Mouse (Mus musculus): ENCODE measurements around the gene Nlgn2. TPM values are rescaled to one million over a fixed set of nuclear protein-coding genes. Genes with fewer than 3 reads are reported as not detected.

Nlgn2 gene
- polyA plus RNA-seq, 1 experiment from 2014 or later = 20.9 TPM

DNA sequence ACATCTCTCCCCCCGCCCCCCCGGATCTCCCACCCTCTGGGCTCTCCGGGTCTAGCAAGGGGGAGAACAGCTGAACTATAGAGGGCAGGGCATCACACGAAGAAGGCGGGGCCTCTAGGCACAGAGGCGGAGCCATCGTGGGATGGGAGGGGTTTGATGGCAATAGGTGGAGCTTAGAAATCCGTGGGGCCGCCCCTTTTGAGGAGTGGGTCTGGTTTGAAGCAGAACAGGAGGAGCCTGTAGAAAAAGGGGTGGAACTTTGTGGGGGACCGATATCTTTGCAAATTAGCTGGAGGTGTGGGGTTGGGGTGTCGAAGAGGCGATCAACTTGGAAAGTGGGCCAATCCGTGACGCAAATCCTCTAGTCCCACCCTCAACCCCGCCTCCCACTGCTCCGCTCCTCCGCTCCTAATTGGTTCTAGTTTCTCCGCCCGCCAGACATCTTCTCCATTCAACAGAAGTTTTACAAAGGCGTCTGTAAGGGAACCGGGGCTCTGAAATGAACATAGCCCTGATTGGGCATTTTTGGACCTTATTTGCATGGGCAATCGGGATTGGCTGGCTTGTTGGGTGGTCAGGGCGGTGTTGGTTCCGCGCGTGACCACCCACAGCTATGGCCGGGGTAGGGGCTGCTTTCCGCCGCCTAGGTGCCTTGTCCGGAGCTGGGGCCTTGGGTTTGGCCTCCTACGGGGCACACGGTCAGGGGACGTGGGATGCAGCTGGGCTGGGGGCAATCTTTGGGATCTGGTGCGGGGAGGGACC is 549 bp upstream of the Nlgn2 start, which contains the start of gene Tmem256:
Gene Tmem256, plus strand, starts transcription at position 563 of the 762 bp plus-strand sequence.
- under 1% methylated on average over 34 of the region's 34 CpGs for WGBS
- peak; percentile 88 for ATAC-seq (replicated peaks)
- Histone ChIP-seq H3K36me3 (peaks cover 4% of the 10 kb centered on the region), H3K9ac (replicated peaks) (peak within 1 kb of the TSS; percentile 94), H3K27ac (replicated peaks) (peak within 1 kb of the TSS; percentile 98), H3K27me3 (no peaks in the 10 kb centered on the region), H3K4me2 (replicated peaks) (peak within 1 kb of the TSS; percentile 96), H3K4me1 (peaks cover 45% of the 10 kb centered on the region), H3K4me3 (peak within 1 kb of the TSS; percentile 95), H3K9me3 (no peaks in the 10 kb centered on the region)

- peak; percentile 12 for ATAC-seq (replicated peaks)
- peak overlapping the region; percentile 94 for H3K9ac ChIP-seq (replicated peaks)
- WGBS = under 1% methylated on average over 51 of the region's 52 CpGs
- H3K9me3 ChIP-seq = no peaks in the 10 kb centered on the region
- peaks cover 16% of the 10 kb centered on the region for H3K36me3 ChIP-seq
- no peaks in the 10 kb centered on the region for H3K27me3 ChIP-seq
- peak overlapping the region; percentile 96 for H3K4me2 ChIP-seq (replicated peaks)
- peak overlapping the region; percentile 98 for H3K27ac ChIP-seq (replicated peaks)
- H3K4me1 ChIP-seq = peaks cover 52% of the 10 kb centered on the region
- H3K4me3 ChIP-seq = peak overlapping the region; percentile 95
Observed at GRCm38 (mm10) chr11:69836703-69837576, 644 bp downstream of the Nlgn2 start.

GRCm38 (mm10) chr11:69835966-69836335 is 1.6 kb downstream of the Nlgn2 start:
- H3K4me3 ChIP-seq = peak overlapping the region; percentile 95
- H3K27ac ChIP-seq (replicated peaks) = peak overlapping the region; percentile 98
- no peak for ATAC-seq (replicated peaks)
- H3K4me1 ChIP-seq = peaks cover 52% of the 10 kb centered on the region
- peaks cover 19% of the 10 kb centered on the region for H3K36me3 ChIP-seq
- peak overlapping the region; percentile 94 for H3K9ac ChIP-seq (replicated peaks)
- peak overlapping the region; percentile 96 for H3K4me2 ChIP-seq (replicated peaks)
- WGBS = 3% methylated on average over 4 of the region's 4 CpGs
- no peaks in the 10 kb centered on the region for H3K27me3 ChIP-seq
- no peaks in the 10 kb centered on the region for H3K9me3 ChIP-seq

- 2% methylated on average over 9 of the region's 9 CpGs for WGBS
- H3K9me3 ChIP-seq = no peaks in the 10 kb centered on the region
- no peak for ATAC-seq (replicated peaks)
- peaks cover 19% of the 10 kb centered on the region for H3K36me3 ChIP-seq
- peak overlapping the region; percentile 58 for H3K27ac ChIP-seq (replicated peaks)
- peaks cover 52% of the 10 kb centered on the region for H3K4me1 ChIP-seq
- H3K27me3 ChIP-seq = no peaks in the 10 kb centered on the region
- H3K4me3 ChIP-seq = peak overlapping the region; percentile 95
- H3K9ac ChIP-seq (replicated peaks) = peak overlapping the region; percentile 94
- H3K4me2 ChIP-seq (replicated peaks) = peak overlapping the region; percentile 96
Observed at GRCm38 (mm10) chr11:69835326-69835965, 2.1 kb downstream of the Nlgn2 start.

DNA sequence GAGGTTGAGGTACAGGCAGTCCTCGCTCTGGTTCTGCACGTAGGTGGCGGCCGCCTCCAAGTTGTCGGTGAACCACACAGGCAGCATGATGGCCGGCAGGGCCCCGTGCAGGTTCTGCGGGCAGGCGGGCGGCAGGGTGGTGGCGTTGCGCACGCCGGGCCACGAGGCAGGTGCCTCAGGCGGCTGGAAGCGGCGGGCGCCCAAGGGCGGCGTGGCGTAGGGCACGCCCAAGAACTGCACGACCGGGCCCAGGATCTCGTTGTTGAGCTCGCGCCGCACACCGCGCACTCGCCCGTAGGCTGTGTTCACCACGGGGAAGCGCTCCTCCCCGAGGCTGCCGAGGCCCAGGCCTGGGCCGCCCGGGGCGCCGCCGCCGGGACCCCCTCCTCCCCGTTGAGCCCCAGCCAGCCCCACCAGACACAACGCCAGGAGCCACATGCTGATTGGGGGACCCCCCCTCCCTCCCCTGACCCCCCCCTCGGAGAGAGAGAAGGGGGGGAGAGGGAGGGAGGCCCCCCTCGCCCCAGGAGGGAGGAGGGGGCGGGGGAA is 3.5 kb downstream of the Nlgn2 start:
- ATAC-seq (replicated peaks) = no peak
- Histone ChIP-seq H3K9ac (replicated peaks) (peak overlapping the region; percentile 94), H3K4me2 (replicated peaks) (peak overlapping the region; percentile 96), H3K36me3 (peaks cover 22% of the 10 kb centered on the region), H3K4me3 (peak overlapping the region; percentile 95), H3K9me3 (no peaks in the 10 kb centered on the region), H3K4me1 (peaks cover 46% of the 10 kb centered on the region), H3K27me3 (no peaks in the 10 kb centered on the region), H3K27ac (replicated peaks) (peak overlapping the region; percentile 58)
- 4% methylated on average over 45 of the region's 48 CpGs for WGBS

DNA sequence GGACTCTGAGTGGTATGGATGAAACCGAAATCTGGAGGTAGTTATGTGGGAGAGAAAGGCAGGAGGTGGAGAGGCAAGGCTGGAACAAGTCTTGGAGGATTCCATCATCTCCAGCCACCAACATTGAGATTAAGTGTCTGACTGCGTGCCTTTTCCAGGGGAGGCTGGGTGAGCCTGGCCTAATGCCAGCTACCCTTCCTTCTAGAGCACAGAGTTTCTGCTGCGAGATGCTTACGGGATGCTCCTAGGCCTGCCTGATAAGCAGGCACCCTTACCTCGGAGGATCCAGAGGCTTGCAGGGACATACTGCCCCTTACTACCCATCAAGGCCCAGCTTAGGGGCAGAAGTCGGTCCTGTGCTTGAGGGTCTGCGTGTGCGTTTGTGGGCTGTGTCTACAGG is 4.0 kb downstream of the Nlgn2 start:
- H3K27me3 ChIP-seq = no peaks in the 10 kb centered on the region
- peak overlapping the region; percentile 58 for H3K27ac ChIP-seq (replicated peaks)
- H3K4me2 ChIP-seq (replicated peaks) = peak overlapping the region; percentile 96
- H3K4me3 ChIP-seq = peak overlapping the region; percentile 95
- H3K9ac ChIP-seq (replicated peaks) = peak overlapping the region; percentile 94
- H3K9me3 ChIP-seq = no peaks in the 10 kb centered on the region
- peaks cover 42% of the 10 kb centered on the region for H3K4me1 ChIP-seq
- no peak for ATAC-seq (replicated peaks)
- H3K36me3 ChIP-seq = peaks cover 25% of the 10 kb centered on the region
- 47% methylated on average over 8 of the region's 8 CpGs for WGBS

DNA sequence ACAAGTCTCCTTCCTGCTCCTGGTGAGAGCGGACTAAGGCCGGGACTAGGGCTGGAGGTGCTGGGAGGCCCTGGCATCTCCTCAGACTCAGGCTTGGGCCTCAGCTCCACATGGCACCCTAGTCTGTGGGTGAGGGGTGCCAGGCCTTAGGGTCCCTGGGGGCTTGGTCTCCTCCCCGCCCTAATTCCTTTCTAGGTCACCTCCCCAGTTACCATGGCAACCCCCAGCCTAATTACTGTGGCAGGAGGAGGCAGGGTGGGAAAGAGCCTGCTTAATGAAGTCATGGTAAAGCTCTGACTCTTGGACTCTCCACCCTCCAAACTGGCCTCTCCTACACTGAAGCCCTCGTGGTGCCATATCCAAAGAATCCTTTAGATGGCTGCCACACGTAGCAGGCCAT is 8.8 kb downstream of the Nlgn2 start:
- 58% methylated on average over 5 of the region's 5 CpGs for WGBS
- no peak for ATAC-seq (replicated peaks)

DNA sequence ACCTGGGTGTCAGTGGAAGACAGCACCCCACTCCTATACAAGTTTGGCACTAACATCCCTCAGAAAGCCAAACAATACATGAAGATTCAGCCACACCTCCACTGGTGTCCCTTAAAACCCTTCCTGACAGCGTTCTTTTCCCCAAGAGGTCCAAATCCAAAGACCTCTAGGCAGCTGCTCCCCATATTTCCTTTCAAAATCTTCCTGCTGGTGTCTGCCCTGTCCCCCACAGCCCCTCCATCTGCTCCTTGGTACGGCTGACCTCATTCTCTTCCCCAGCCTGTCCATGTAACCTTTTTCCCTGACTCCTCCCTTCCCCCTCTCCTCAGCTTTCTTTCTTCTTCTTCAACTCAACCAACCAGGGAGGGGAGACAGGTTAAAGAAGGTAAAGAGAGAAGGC is 14.1 kb downstream of the Nlgn2 start:
- Histone ChIP-seq H3K9me3 (no peaks in the 10 kb centered on the region), H3K36me3 (peaks cover 42% of the 10 kb centered on the region), H3K4me1 (no peaks in the 10 kb centered on the region), H3K9ac (replicated peaks) (no peak overlapping the region), H3K27me3 (no peaks in the 10 kb centered on the region), H3K4me3 (no peak overlapping the region), H3K4me2 (replicated peaks) (no peak overlapping the region), H3K27ac (replicated peaks) (no peak overlapping the region)
- 78% methylated on average over 2 of the region's 2 CpGs for WGBS
- no peak for ATAC-seq (replicated peaks)

More for the DNA sequence above, 8.8 kb downstream of the Nlgn2 start:
- Histone ChIP-seq H3K9me3 (no peaks in the 10 kb centered on the region), H3K4me1 (peaks cover 15% of the 10 kb centered on the region), H3K36me3 (peaks cover 68% of the 10 kb centered on the region), H3K27me3 (no peaks in the 10 kb centered on the region), H3K4me3 (no peak overlapping the region), H3K4me2 (replicated peaks) (no peak overlapping the region), H3K27ac (replicated peaks) (no peak overlapping the region), H3K9ac (replicated peaks) (no peak overlapping the region)

DNA sequence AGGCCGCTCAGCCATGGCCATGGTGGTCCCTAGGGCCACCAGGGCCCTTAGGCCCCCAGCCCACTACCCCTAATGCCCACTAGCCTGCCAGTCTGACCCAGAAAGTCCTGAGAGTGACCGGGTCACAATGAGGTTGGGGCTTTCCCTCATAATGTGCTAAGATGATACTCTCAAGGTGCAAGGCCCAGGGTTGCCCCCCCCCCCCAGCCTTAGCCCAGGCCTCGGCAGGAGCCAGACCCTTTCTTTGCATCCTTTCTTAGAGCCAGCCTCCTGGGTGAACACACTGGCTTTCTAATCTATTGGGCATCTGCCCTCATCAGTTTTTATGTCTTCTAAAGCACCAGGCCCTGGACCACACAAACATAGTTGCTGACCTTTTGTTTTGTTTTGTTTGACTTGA is 15.5 kb downstream of the Nlgn2 start, which contains the start of gene Spem1:
Gene Spem1, minus strand, starts transcription at position 101 of the 400 bp plus-strand sequence.
- Histone ChIP-seq H3K4me2 (replicated peaks) (no peak within 1 kb of the TSS), H3K27me3 (no peaks in the 10 kb centered on the region), H3K9me3 (no peaks in the 10 kb centered on the region), H3K9ac (replicated peaks) (no peak within 1 kb of the TSS), H3K36me3 (peaks cover 29% of the 10 kb centered on the region), H3K4me1 (no peaks in the 10 kb centered on the region), H3K4me3 (no peak within 1 kb of the TSS), H3K27ac (replicated peaks) (no peak within 1 kb of the TSS)
- ATAC-seq (replicated peaks) = no peak
- 86% methylated on average over 3 of the region's 3 CpGs for WGBS

- Histone ChIP-seq H3K4me3 (no peak overlapping the region), H3K27ac (replicated peaks) (no peak overlapping the region), H3K9me3 (no peaks in the 10 kb centered on the region), H3K4me2 (replicated peaks) (no peak overlapping the region), H3K36me3 (no peaks in the 10 kb centered on the region; the same call in 1 of the 2 replicates), H3K9ac (replicated peaks) (no peak overlapping the region), H3K4me1 (no peaks in the 10 kb centered on the region), H3K27me3 (no peaks in the 10 kb centered on the region)
- WGBS = 93% methylated on average over 8 of the region's 8 CpGs
- no peak for ATAC-seq (replicated peaks)
Observed at GRCm38 (mm10) chr11:69818871-69819270, 18.7 kb downstream of the Nlgn2 start.

DNA sequence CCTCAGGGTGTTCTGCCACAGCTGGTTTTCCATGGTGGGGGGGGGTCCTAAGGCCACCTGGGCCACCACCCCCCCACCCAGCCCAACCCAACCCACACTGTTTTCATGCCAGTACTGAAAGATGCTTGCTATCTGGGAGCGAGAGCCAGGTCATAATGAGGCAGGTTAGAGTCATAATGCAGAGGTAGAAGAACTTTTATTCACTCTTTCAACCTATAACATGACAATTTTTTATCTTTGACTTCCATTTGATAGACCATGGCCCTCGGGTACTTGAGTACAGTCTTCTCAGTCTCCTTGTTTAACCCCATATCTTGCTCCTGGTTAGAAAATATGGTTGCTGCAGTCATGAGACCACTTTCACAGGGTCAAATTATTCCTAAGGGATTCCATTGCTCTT is 19.2 kb downstream of the Nlgn2 start, which contains the start of gene Spem2:
Gene Spem2, minus strand, starts transcription at position 101 of the 400 bp plus-strand sequence.
- H3K36me3 ChIP-seq = no peaks in the 10 kb centered on the region
- H3K4me2 ChIP-seq (replicated peaks) = no peak within 1 kb of the TSS
- H3K27me3 ChIP-seq = no peaks in the 10 kb centered on the region
- no peak within 1 kb of the TSS for H3K9ac ChIP-seq (replicated peaks)
- WGBS = 89% methylated on average over 2 of the region's 2 CpGs
- no peak for ATAC-seq (replicated peaks)
- H3K4me3 ChIP-seq = no peak within 1 kb of the TSS
- no peak within 1 kb of the TSS for H3K27ac ChIP-seq (replicated peaks)
- no peaks in the 10 kb centered on the region for H3K4me1 ChIP-seq
- H3K9me3 ChIP-seq = no peaks in the 10 kb centered on the region

Measured in forebrain, embryonic 15.5 days (tissue).